Mouse (Mus musculus) limb, embryonic 12.5 days (tissue): ENCODE results near the gene Rexo4. TPM values are rescaled to one million over a fixed set of nuclear protein-coding genes. Genes with fewer than 3 reads are reported as not detected.

ENCODE experiments used
- ATAC-seq: fragments of 200-750 bp; cut with Nextera tagmentation; 2 replicates; pipeline ENCODE4 v1.8.0; 2017; ENCODE audit warnings: low read depth, moderate TSS enrichment; ENCODE audit not compliant: insufficient number of reproducible peaks, insufficient read depth, low FRiP score, low TSS enrichment
- H3K27ac ChIP-seq: fragments of 300-500 bp; sonication (generic); 2 replicates; pipeline ENCODE4 v1.5.1; 2016; ENCODE audit warnings: mild to moderate bottlenecking, moderate library complexity
- H3K27me3 ChIP-seq: fragments of 300-500 bp; sonication (generic); 2 replicates; pipeline ENCODE4 v1.6.1; 2016; ENCODE audit warnings: mild to moderate bottlenecking, moderate library complexity
- H3K36me3 ChIP-seq: fragments of 300-500 bp; sonication (generic); 2 replicates; pipeline ENCODE4 v1.6.1; 2016; ENCODE audit warnings: mild to moderate bottlenecking, moderate library complexity
- H3K4me1 ChIP-seq: fragments of 300-500 bp; sonication (generic); replicated peaks from 2 replicates; pipeline ENCODE4 v1.6.1; 2016
- H3K4me2 ChIP-seq: fragments of 300-500 bp; sonication (generic); 2 replicates; pipeline ENCODE4 v1.6.1; 2016; ENCODE audit warnings: mild to moderate bottlenecking, moderate library complexity
- H3K4me3 ChIP-seq: fragments of 300-500 bp; sonication (generic); replicated peaks from 2 replicates; pipeline ENCODE4 v1.5.1; 2016; ENCODE audit warnings: mild to moderate bottlenecking
- H3K9ac ChIP-seq: fragments of 300-500 bp; sonication (generic); replicated peaks from 2 replicates; pipeline ENCODE4 v1.6.1; 2016; ENCODE audit warnings: mild to moderate bottlenecking, moderate library complexity
- H3K9me3 ChIP-seq: fragments of 300-500 bp; sonication (generic); 2 replicates; pipeline ENCODE4 v1.6.1; 2016; ENCODE audit warnings: mild to moderate bottlenecking, moderate library complexity
- WGBS: fragments of 180-500 bp; shearing (Covaris S2); methylation state at CpG from one replicate; pipeline ENCODE4 v1.1.7; 2016; 5-methylcytosine and 5-hydroxymethylcytosine counted together
- polyA plus RNA-seq: library from polyadenylated mRNA; unstranded; fragments of >200 nt; fragmentation: Nextera tagmentation; extraction: Ambion mirVana; gene quantifications from 2 replicates; pipeline ENCODE4 v1.2.1, GENCODE M21; 2016

Rexo4 gene
- polyA plus RNA-seq, 1 experiment from 2014 or later: 54.0 TPM

DNA sequence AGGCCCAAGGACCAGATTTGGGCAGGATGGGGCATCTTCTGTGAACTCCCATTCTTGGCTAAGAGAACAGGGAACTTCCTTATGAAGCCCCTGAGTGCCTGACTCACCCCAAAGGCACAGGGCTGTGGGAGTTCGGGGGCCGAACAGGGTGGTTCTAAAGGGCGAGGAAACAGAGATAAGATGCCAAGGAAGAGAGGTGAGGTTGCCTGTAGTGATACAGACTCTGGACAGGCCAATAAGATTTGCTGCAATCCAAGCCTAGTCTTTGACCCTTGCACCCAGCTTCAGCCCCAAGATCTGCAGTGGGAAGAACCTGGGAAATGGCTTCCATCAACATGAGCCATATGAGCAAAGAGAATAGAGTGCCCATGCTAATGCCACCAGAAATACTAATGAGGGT is 20.9 kb downstream of the Rexo4 start:
- Histone ChIP-seq H3K27ac (no peak overlapping the region), H3K9me3 (no peaks in the 10 kb centered on the region), H3K27me3 (no peaks in the 10 kb centered on the region), H3K36me3 (peaks cover 12% of the 10 kb centered on the region), H3K4me3 (no peak overlapping the region), H3K4me1 (no peaks in the 10 kb centered on the region), H3K4me2 (no peak overlapping the region), H3K9ac (no peak overlapping the region)
- no peak for ATAC-seq
- WGBS: 87% methylated on average over 3 of the region's 3 CpGs

GRCm38 (mm10) chr2:26941539-26941938 is 22.6 kb downstream of the Rexo4 start:
- no peaks in the 10 kb centered on the region for H3K9me3 ChIP-seq
- no peaks in the 10 kb centered on the region for H3K27me3 ChIP-seq
- H3K36me3 ChIP-seq: peaks cover 2% of the 10 kb centered on the region; the same call in 1 of the 2 replicates
- no peak overlapping the region for H3K9ac ChIP-seq
- no peak overlapping the region for H3K27ac ChIP-seq
- 46% methylated on average over 5 of the region's 5 CpGs for WGBS
- no peak overlapping the region for H3K4me2 ChIP-seq
- no peak for ATAC-seq
- H3K4me1 ChIP-seq: no peaks in the 10 kb centered on the region
- H3K4me3 ChIP-seq: no peak overlapping the region

DNA sequence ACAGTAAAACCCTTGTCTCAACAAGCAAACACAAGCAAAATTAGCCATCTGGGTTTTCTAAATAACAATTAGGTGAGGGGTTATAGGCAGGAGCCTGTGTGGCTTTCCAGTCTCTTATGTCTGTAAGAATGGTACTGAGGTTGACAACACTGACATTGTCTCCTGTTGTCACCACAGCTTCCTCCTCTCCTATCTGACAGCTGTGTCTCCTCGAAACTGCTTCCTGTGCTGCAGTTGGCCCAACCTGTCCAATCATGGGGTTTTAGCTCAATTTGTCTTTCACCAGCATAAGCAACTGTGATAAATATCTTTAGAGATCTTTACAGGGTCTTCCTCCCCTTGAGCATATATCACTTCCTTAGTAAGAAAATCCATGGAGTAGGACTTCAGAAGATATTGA is 27.8 kb downstream of the Rexo4 start:
- H3K9me3 ChIP-seq: no peaks in the 10 kb centered on the region
- no peak overlapping the region for H3K4me3 ChIP-seq
- no peak overlapping the region for H3K9ac ChIP-seq
- no peak for ATAC-seq
- 68% methylated on average over 1 of the region's 1 CpGs for WGBS
- no peak overlapping the region for H3K4me2 ChIP-seq
- no peak overlapping the region for H3K27ac ChIP-seq
- peaks cover 5% of the 10 kb centered on the region for H3K36me3 ChIP-seq
- H3K27me3 ChIP-seq: no peaks in the 10 kb centered on the region
- H3K4me1 ChIP-seq: peaks cover 10% of the 10 kb centered on the region

DNA sequence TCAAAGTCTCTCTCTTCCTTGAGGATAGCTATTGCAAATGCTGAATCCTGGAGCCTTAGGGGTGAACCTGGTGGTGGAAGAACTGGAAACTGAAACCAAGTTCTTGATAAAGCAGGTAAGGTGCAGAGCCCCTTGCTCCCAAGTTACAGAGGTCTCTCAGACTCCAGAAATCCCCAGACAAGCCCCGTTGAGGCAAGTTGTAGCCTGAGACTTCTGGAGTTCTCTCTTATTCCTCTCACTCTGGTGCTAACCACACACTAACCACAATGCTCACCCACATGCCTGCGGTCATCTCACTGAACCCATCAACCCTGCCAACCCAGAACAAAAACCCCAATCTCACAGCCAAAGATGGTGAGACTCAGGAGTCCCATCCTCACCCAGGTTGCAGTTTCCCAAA is 28.9 kb downstream of the Rexo4 start:
- Histone ChIP-seq H3K4me1 (peaks cover 21% of the 10 kb centered on the region), H3K36me3 (peaks cover 16% of the 10 kb centered on the region)

DNA sequence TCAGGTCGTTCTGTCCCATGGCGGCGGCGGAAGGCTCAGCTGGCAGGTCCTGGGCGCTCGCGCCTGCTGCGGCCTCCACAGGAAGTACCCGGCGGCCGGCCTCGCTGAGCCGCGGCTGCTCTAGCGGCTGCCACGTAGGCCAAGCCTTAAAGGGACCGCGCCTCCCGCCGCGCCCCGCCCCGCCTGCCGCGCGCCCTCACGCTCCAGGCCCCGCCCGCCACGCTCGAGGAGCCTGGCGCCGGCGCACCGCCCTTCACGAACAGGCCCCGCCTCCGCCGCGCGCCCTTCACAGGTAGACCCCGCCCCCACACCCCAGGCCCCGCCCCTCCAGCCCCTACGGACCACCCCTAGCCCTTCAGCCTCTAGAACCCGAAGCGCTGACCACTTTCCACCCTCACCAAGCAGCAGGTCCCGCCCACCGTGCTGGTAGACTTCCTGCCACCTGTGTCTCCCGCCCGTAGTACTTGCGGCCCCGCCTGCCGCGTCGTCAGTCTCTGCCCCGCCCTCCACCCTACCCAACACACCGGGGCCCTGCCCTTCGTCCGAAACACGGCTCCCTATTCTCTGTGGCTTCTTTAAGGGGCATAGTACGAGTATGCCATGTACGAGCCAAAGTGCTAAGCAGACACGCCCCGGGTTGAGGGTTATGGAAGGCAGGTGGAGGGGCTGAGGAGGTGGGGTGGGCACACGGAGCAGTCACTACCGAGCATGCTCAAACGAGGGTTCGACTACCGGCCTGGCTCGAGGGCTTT is 30.7 kb downstream of the Rexo4 start, which contains the start of the genes Surf4 and Stkld1:
Surf4 (minus strand) TSS at position 625 of the 752 bp plus-strand sequence.
Stkld1 (plus strand) TSS at position 744 of the 752 bp plus-strand sequence.
- peak within 1 kb of the TSS; percentile 93 for H3K27ac ChIP-seq
- ATAC-seq: peak; percentile 96
- peaks cover 21% of the 10 kb centered on the region for H3K4me1 ChIP-seq
- no peaks in the 10 kb centered on the region for H3K27me3 ChIP-seq
- no peaks in the 10 kb centered on the region for H3K9me3 ChIP-seq
- H3K36me3 ChIP-seq: peaks cover 34% of the 10 kb centered on the region
- WGBS: 1% methylated on average over 58 of the region's 70 CpGs
- peak within 1 kb of the TSS; percentile 97 for H3K9ac ChIP-seq
- peak within 1 kb of the TSS; percentile 98 for H3K4me3 ChIP-seq
- H3K4me2 ChIP-seq: peak within 1 kb of the TSS; percentile 79

More for the DNA sequence above, 28.9 kb downstream of the Rexo4 start:
- no peak overlapping the region for H3K9ac ChIP-seq
- no peaks in the 10 kb centered on the region for H3K9me3 ChIP-seq
- H3K4me3 ChIP-seq: no peak overlapping the region
- no peak for ATAC-seq
- no peaks in the 10 kb centered on the region for H3K27me3 ChIP-seq
- WGBS: 79% methylated on average over 2 of the region's 2 CpGs
- no peak overlapping the region for H3K27ac ChIP-seq
- no peak overlapping the region for H3K4me2 ChIP-seq

GRCm38 (mm10) chr2:26932473-26933303 is 31.5 kb downstream of the Rexo4 start:
- Histone ChIP-seq H3K9me3 (no peaks in the 10 kb centered on the region), H3K27me3 (no peaks in the 10 kb centered on the region), H3K4me1 (peaks cover 21% of the 10 kb centered on the region), H3K4me2 (peak overlapping the region; percentile 79), H3K27ac (peak overlapping the region; percentile 93), H3K36me3 (peaks cover 42% of the 10 kb centered on the region), H3K4me3 (peak overlapping the region; percentile 98), H3K9ac (peak overlapping the region; percentile 97)
- no peak for ATAC-seq
- 2% methylated on average over 48 of the region's 49 CpGs for WGBS

DNA sequence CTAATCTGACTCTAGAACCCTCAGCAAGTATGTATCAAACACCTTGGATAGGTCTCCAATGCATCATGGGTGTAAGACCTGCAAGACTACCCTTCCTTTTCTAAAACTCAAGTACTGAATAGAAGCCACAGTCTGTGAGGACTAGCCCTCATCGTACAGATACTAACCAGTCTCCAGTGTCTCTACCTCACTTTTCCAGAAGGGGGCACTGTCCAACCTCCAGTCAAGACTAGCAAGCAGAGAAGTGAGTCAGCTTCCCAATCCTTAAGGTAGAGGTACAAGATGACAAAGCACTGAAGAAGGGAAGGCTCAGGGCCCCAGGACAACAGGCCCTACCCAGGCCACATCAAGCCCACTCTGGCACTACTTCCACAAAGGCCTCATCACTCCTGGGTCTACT is 33.8 kb downstream of the Rexo4 start:
- Histone ChIP-seq H3K9ac (no peak overlapping the region), H3K4me1 (peaks cover 21% of the 10 kb centered on the region), H3K4me3 (no peak overlapping the region), H3K36me3 (peaks cover 65% of the 10 kb centered on the region), H3K27ac (no peak overlapping the region), H3K9me3 (no peaks in the 10 kb centered on the region), H3K27me3 (no peaks in the 10 kb centered on the region), H3K4me2 (no peak overlapping the region)
- no peak for ATAC-seq
- 62% methylated on average over 1 of the region's 1 CpGs for WGBS

DNA sequence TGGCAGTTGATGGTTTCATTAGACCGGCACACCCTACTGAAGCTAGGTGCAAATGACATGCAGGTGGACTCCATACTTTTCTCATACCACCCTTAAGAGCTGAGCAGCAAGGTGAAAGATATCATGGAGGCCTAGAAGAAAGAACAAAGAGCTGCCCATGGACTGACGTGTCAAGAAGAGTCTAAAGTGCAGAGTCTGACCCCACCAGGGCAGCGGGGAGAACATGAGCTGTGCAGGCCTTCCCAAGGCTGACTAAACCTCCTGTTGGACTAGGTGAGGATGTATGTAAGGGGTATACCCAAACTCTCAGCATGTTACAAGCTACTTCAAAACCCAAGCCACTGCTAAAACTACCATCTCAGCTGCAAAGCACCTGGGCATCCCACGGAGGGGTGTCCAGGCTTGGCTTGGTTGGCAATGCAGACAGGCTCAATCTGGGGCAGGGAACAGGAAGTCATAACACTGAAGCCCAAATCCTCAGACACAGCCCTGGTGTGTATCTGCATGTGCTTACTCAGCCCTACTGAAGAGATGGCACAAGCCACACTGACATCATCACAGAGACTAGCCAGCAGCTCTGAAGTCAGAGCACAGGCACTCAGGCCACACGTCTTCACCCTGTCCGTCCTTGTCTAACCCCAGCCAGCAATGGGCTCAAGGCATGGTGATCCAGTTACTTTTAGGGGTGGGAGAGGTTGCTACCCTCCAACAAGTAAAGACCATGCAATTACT is 36.3 kb downstream of the Rexo4 start:
- WGBS: 87% methylated on average over 6 of the region's 6 CpGs
- Histone ChIP-seq H3K9me3 (no peaks in the 10 kb centered on the region), H3K4me1 (peaks cover 21% of the 10 kb centered on the region), H3K4me2 (no peak overlapping the region), H3K27ac (no peak overlapping the region), H3K36me3 (peaks cover 90% of the 10 kb centered on the region), H3K4me3 (no peak overlapping the region), H3K9ac (no peak overlapping the region), H3K27me3 (no peaks in the 10 kb centered on the region)
- no peak for ATAC-seq

GRCm38 (mm10) chr2:26921784-26922183 is 42.4 kb downstream of the Rexo4 start:
- no peaks in the 10 kb centered on the region for H3K27me3 ChIP-seq
- peaks cover 91% of the 10 kb centered on the region for H3K36me3 ChIP-seq
- H3K9ac ChIP-seq: no peak overlapping the region
- H3K27ac ChIP-seq: no peak overlapping the region
- ATAC-seq: no peak
- WGBS: 80% methylated on average over 9 of the region's 9 CpGs
- H3K4me2 ChIP-seq: no peak overlapping the region
- no peak overlapping the region for H3K4me3 ChIP-seq
- H3K9me3 ChIP-seq: no peaks in the 10 kb centered on the region
- H3K4me1 ChIP-seq: peaks cover 15% of the 10 kb centered on the region

GRCm38 (mm10) chr2:26920190-26920855 is 43.9 kb downstream of the Rexo4 start:
- Histone ChIP-seq H3K9me3 (no peaks in the 10 kb centered on the region), H3K36me3 (peaks cover 77% of the 10 kb centered on the region), H3K27ac (no peak overlapping the region), H3K9ac (no peak overlapping the region), H3K4me3 (no peak overlapping the region), H3K27me3 (no peaks in the 10 kb centered on the region), H3K4me2 (no peak overlapping the region), H3K4me1 (peaks cover 23% of the 10 kb centered on the region)
- no peak for ATAC-seq
- WGBS: 90% methylated on average over 6 of the region's 6 CpGs
